Mouse (Mus musculus): ENCODE results near the gene Zfp704.

Gene Zfp704

DNA sequence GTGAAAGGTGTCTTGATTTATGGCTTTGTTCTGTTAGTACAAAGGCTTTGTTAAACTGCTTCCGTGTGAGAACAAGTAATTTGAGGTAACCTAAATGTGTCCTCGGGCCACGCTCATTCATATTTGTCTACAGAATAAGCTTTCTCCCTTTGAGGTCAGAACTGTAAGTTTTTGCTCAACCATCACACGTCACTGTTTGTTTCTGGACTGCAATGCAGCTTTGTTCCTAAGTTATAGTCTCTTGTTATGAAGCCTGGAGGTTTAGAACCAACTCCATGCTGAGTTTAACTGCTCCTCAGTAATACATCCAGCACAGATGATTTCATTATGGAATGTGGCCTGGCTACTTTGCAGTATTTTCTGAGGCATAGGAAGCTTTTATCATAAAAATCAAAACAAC is 90.4 kb downstream of the Zfp704 start:
- no peak for DNase-seq (ENCODE audit: low read depth, low spot score)

GRCm38 (mm10) chr3:9518936-9519335 is 90.9 kb downstream of the Zfp704 start:
- DNase-seq (ENCODE audit: low read depth, low spot score), result no peak

- DNase-seq (ENCODE audit: low read depth, low spot score), result no peak
Measured at GRCm38 (mm10) chr3:9516119-9516855, 93.6 kb downstream of the Zfp704 start.

- no peak for DNase-seq (ENCODE audit: low read depth, low spot score)
Measured at GRCm38 (mm10) chr3:9515527-9515926, 94.4 kb downstream of the Zfp704 start.

GRCm38 (mm10) chr3:9513703-9514110 is 96.2 kb downstream of the Zfp704 start:
- no peak for DNase-seq (ENCODE audit: low read depth, low spot score)

DNA sequence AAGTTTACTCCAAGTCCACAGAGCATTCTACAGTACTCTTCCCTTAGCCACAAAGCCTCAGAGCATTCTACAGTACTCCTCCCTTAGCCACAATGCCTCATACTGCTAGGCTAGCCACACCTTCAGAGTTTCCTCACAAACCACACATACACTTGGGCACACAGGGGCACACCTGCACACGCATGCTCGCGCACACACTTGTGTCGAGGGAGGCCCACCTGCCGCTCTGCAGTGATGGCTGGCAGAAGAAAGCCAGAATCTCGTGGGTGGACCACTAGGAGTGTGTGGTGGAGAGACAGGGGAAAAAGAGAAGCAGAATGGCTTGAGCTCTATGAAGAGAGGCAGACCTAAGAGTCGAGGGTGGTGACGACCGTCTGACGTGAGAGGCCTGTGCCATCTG is 97.7 kb downstream of the Zfp704 start:
- DNase-seq (ENCODE audit: low read depth, low spot score), result peak; percentile 22

DNA sequence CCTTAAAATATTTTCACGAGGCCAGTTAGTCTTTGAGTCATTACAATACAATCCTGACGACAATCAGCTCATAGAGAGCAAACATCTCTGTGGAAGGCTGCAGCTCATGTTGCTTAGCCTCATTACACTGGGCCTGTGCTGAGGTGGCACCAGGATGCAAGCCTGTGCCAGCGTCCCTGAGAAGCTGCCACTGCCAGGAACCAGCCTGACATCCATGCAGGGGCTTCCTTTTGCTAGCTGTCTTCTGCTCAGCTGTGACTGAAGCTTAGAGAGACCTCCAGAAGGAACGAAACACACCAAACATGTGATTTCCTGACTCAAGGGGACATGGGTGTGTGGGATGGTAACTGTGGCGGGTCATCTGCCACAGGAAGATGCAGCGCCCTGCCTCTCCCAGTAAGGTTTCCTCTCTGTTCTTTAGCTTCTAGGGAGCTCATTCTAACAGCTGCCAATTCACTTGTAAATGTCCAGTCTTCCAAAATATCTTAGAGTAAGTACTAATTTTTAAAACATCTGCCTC is 104.1 kb downstream of the Zfp704 start:
- DNase-seq (ENCODE audit: low read depth, low spot score), result no peak

- no peak for DNase-seq (ENCODE audit: low read depth, low spot score)
Measured at GRCm38 (mm10) chr3:9504371-9504770, 105.5 kb downstream of the Zfp704 start.

DNA sequence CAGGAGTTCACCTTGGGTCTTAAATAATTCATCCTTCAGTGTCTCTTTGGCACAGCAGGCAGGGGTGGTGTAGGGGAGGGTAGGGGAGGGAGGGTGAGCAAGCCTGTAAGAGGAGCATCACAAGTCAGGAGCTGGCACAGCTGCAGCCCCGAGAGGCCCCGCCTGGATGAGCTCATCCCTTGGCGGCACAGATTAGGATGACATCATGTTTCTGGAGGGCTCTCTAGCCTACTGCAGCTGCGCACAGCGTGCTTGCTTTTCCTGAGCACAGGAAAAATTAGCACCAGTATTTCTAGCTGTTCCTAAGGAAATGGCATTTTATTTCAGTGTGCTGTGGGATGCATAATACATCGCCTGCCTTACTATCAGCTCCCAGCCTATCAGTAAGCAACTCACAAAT is 109.2 kb downstream of the Zfp704 start:
- peak; percentile 49 for DNase-seq (ENCODE audit: low read depth, low spot score)

- peak; percentile 67 for DNase-seq (ENCODE audit: low read depth, low spot score)
Measured at GRCm38 (mm10) chr3:9499994-9500553, 109.8 kb downstream of the Zfp704 start.

- peak; percentile 29 for DNase-seq (ENCODE audit: low read depth, low spot score)
Measured at GRCm38 (mm10) chr3:9499489-9499888, 110.4 kb downstream of the Zfp704 start.

DNA sequence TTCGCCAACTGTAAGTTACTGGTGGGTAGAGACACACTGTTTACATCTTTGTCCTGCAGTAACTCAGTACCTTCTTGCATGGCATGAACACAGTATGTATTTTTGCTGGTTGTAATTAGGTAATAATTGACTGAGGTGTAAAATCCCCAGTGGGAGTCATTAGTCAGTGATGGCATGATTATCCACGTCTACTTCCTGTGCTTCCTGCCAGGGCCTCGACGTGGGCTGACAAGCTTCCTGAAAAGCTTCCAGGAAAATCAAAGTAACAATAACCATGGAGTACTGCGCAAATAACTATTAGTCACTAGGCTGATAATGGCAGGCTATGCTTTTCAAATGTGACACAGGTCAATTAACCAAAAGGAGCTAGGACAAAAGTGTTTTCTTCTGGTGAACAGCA is 112.6 kb downstream of the Zfp704 start:
- no peak for DNase-seq (ENCODE audit: low read depth, low spot score)

DNA sequence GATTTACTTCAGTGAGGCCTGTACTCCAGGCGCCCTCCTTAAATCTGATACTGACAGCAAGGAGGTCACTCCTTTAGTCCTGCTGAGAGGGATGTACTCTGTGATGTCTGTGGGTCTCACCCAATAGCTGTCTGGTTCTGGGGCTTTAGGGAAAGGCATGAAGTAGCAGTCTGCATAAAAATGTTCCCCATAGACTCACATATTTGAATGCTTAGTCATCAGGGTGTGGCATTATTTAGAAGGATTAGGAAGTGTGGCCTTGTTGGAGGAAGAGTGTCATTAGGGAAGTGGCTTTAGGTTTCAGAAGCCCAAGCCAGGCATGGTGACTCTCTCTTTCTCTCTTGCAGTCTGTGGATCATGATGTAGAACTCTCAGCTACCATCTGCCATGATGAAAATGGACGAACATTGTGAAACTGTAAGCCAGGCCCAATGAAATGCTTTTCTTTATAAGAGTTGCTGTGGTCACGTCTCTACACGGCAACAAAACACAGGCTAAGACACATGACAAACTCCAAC is 118.1 kb downstream of the Zfp704 start:
- DNase-seq (ENCODE audit: low read depth, low spot score), result no peak

DNA sequence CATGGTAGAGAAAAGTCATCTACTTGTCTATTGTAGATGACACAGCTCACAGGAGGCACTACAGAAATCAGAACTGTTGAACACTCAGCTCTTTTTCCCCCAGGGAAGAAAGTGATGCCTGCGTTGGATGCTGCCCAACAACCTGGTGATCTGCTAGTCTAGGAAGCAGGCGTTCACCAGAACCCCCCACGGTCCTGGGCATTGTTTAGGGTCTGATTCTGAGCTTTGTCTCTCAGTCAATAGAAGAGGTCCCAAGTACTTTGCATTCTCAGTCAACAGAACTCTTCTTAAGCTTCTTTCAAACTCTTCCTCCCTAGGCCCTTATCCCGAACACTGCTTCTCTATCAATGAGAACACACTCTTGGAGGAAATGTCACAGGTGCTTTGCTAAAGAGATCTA is 122.2 kb downstream of the Zfp704 start:
- no peak for DNase-seq (ENCODE audit: low read depth, low spot score)

DNA sequence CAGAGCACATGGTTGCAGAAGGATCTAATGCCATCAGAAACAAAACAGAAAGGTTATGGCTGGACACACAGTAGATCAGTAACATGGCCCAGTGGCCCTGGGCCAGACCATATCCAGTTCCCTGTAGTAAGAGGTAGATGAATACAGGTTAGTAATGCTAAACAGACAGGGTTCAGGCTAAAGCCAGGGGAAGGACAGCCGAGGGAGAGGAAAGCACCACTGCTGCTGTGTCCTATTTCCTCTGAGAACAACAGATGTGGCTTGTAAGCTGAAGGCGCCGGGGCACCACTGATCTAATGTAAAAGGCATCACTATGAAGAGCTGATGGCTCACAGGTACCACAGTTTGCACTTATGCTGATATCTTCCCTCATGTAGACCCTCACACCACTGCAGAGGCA is 124.4 kb downstream of the Zfp704 start:
- DNase-seq (ENCODE audit: low read depth, low spot score), result no peak

- DNase-seq (ENCODE audit: low read depth, low spot score), result no peak
Measured at GRCm38 (mm10) chr3:9481956-9482355, 127.9 kb downstream of the Zfp704 start.

GRCm38 (mm10) chr3:9481358-9481757 is 128.5 kb downstream of the Zfp704 start:
- DNase-seq (ENCODE audit: low read depth, low spot score), result no peak

GRCm38 (mm10) chr3:9480936-9481335 is 128.9 kb downstream of the Zfp704 start:
- DNase-seq (ENCODE audit: low read depth, low spot score), result no peak

- DNase-seq (ENCODE audit: low read depth, low spot score), result no peak
Measured at GRCm38 (mm10) chr3:9477386-9477785, 132.5 kb downstream of the Zfp704 start.

GRCm38 (mm10) chr3:9476336-9476735 is 133.5 kb downstream of the Zfp704 start:
- no peak for DNase-seq (ENCODE audit: low read depth, low spot score)

DNA sequence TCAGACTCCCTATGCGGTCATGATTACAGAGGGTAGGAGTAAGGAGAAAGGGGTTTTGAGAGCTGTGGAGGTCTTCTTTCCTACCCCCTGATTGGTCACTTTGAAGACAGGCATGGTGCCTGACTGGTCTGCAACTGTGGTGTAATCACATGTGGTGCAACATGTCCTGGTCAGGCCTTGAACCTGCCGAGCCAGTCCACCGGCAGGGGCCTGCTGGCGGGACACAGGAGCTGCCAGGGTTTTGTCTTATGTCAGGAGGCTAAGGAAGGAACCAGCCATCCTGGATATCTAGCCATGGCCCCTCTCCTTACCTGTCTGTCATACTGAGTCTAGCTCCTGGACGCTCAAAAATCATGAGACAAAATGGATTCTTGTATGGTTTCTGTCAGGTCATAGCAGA is 134.4 kb downstream of the Zfp704 start:
- no peak for DNase-seq (ENCODE audit: low read depth, low spot score)

- no peak for DNase-seq (ENCODE audit: low read depth, low spot score)
Measured at GRCm38 (mm10) chr3:9474331-9474730, 135.6 kb downstream of the Zfp704 start.

DNA sequence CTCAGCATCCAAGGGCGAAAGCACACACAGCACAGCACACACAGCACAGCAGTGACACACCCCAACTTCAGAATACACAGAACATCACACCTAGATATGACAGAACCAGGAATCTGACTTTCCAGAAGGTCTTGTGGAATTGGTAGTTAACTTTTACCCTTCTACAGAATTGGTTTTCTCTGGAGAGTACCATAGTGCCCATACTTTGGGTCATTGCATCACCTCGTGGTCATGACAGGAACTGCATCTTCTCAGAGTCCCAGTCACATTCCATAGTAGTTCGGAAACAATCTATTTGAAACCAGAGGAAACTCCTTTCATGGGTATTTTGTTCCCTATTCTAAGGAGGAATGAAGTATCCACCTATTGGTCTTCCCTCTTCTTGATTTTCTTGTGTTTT is 143.6 kb downstream of the Zfp704 start:
- peak; percentile 78 for DNase-seq (ENCODE audit: low read depth, low spot score)

Measured in CD4-positive, CD25-positive, alpha-beta regulatory T cell, adult 2 months (primary cell).